8 mouse cellular contexts compared by ENCODE assay signal in the genomic region with DNA sequence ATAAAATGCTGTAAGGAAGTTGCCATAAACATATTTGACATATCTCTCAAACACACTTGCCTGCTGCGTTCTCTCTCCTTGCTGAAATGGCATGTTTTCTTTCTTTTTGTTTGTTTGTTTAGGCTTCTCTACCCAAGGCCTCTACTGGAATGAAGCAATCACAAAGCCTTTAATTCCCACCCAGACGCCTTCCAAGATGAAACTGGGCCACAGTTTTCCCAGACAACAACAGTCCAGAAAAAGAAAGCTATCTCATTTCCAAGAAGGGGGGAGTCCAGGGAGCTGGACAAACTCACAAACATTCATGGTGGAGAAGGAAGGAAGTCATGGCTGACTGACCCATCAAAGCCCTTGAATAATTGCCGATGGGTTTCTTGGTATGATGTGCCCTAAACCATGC.
DNase-seq lines count a peak whose midpoint lies in the region; ATAC-seq and TF ChIP-seq lines count a peak whose summit lies in the region.

No protein-coding gene starts in this region.

- no peak for ATAC-seq in heart, postnatal 0 days (ENCODE audit: insufficient read depth, low read depth)
- ATAC-seq in kidney, postnatal 0 days (replicated peaks; ENCODE audit: low FRiP score, low read depth) = no peak
- no peak for ATAC-seq in midbrain, postnatal 0 days (ENCODE audit: low FRiP score)

- intact Hi-C loops in gastrocnemius, adult 2 months (cut with DNase I) = loop anchor here (10.0 kb wide), 1 partner anchor 719 kb away; no protein-coding TSS in a partner anchor
- intact Hi-C loops in gastrocnemius, postnatal 36 days (cut with DNase I) = no loop called here

- DNase-seq in gastrocnemius, adult 2 months = peak; percentile 34
- no peak for DNase-seq in gastrocnemius, postnatal 36 days
- peak; percentile 30 for DNase-seq in heart, postnatal 0 days (ENCODE audit: low spot score)
- peak; percentile 88 for DNase-seq in kidney, postnatal 0 days (ENCODE audit: low spot score)
- peak; percentile 60 for DNase-seq in skeletal muscle tissue, adult 2 months (ENCODE audit: low read depth, low spot score)
- no peak for DNase-seq in c-Kit-positive CD71-positive TER-119-positive erythroid progenitor cells, embryonic 14.5 days (ENCODE audit: low spot score)
- DNase-seq in midbrain, postnatal 0 days (ENCODE audit: low spot score) = no peak
- no peak for DNase-seq in urinary bladder, postnatal 4 days (ENCODE audit: low spot score in 2 of 2)

- WGBS in heart, postnatal 0 days = 57% methylated on average over 3 of the region's 3 CpGs
- 30% methylated on average over 3 of the region's 3 CpGs for WGBS in kidney, postnatal 0 days
- 77% methylated on average over 3 of the region's 3 CpGs for WGBS in midbrain, postnatal 0 days

- H3K27me3 ChIP-seq in heart, postnatal 0 days (ENCODE audit: control insufficient read depth, insufficient read depth, low read length) = no peaks in the 10 kb centered on the region
- 0 out of 2 replicates have a peak, but pooled peaks cover 3% of the 10 kb centered on the region for H3K27me3 ChIP-seq in kidney, postnatal 0 days (ENCODE audit: insufficient read depth, low read length)
- no peaks in the 10 kb centered on the region for H3K27me3 ChIP-seq in midbrain, postnatal 0 days (ENCODE audit: insufficient read depth, low read length)

- H3K36me3 ChIP-seq in heart, postnatal 0 days (replicated peaks; ENCODE audit: control insufficient read depth, insufficient read depth, low read length) = no peaks in the 10 kb centered on the region
- no peaks in the 10 kb centered on the region for H3K36me3 ChIP-seq in kidney, postnatal 0 days (ENCODE audit: insufficient read depth, low read length)
- H3K36me3 ChIP-seq in midbrain, postnatal 0 days (ENCODE audit: insufficient read depth, low read length) = no peaks in the 10 kb centered on the region

- no peak overlapping the region for H3K4me2 ChIP-seq in heart, postnatal 0 days (ENCODE audit: low read depth, low read length)
- H3K4me2 ChIP-seq in kidney, postnatal 0 days (ENCODE audit: low read length) = no peak overlapping the region
- H3K4me2 ChIP-seq in midbrain, postnatal 0 days (ENCODE audit: low read depth, low read length, poor library complexity, severe bottlenecking) = no peak overlapping the region

- peak overlapping the region; percentile 80 for H3K27ac ChIP-seq in gastrocnemius, adult 2 months
- H3K27ac ChIP-seq in heart, postnatal 0 days (ENCODE audit: low read depth) = peak overlapping the region; percentile 86
- peak overlapping the region; percentile 88 for H3K27ac ChIP-seq in kidney, postnatal 0 days
- no peak overlapping the region for H3K27ac ChIP-seq in midbrain, postnatal 0 days (ENCODE audit: low read depth, low read length)

- no peaks in the 10 kb centered on the region for H3K4me1 ChIP-seq in heart, postnatal 0 days (ENCODE audit: control insufficient read depth, insufficient read depth)
- peaks cover 14% of the 10 kb centered on the region; the same call in 1 of the 2 replicates for H3K4me1 ChIP-seq in kidney, postnatal 0 days (replicated peaks; ENCODE audit: insufficient read depth, low read length)
- H3K4me1 ChIP-seq in midbrain, postnatal 0 days (ENCODE audit: insufficient read depth, low read length) = no peaks in the 10 kb centered on the region

- TF ChIP-seq CTCF in gastrocnemius, adult 2 months (IDR thresholded peaks at IDR 0.05) = no peak
- TF ChIP-seq CTCF in heart, postnatal 0 days (IDR thresholded peaks at IDR 0.05; ENCODE audit: low read depth) = no peak
- no peak for TF ChIP-seq CTCF in kidney, postnatal 0 days (IDR thresholded peaks at IDR 0.05; ENCODE audit: low read depth)
- TF ChIP-seq CTCF in midbrain, postnatal 0 days (IDR thresholded peaks at IDR 0.05) = no peak

- H3K9me3 ChIP-seq in heart, postnatal 0 days (replicated peaks; ENCODE audit: control insufficient read depth, low read length) = no peaks in the 10 kb centered on the region
- no peaks in the 10 kb centered on the region for H3K9me3 ChIP-seq in kidney, postnatal 0 days (replicated peaks; ENCODE audit: low read length)
- no peaks in the 10 kb centered on the region for H3K9me3 ChIP-seq in midbrain, postnatal 0 days (ENCODE audit: low read length)

- no peak for TF ChIP-seq EP300 in heart, postnatal 0 days (IDR thresholded peaks at IDR 0.05; ENCODE audit: low read depth)

- H3K4me3 ChIP-seq in gastrocnemius, adult 2 months = no peak overlapping the region
- H3K4me3 ChIP-seq in heart, postnatal 0 days (ENCODE audit: low read depth, low read length) = no peak overlapping the region
- no peak overlapping the region for H3K4me3 ChIP-seq in kidney, postnatal 0 days (replicated peaks; ENCODE audit: low read depth, low read length)
- no peak overlapping the region for H3K4me3 ChIP-seq in midbrain, postnatal 0 days (ENCODE audit: low read depth, low read length)

- H3K9ac ChIP-seq in heart, postnatal 0 days (replicated peaks; ENCODE audit: low read depth, low read length) = no peak overlapping the region
- no peak overlapping the region for H3K9ac ChIP-seq in kidney, postnatal 0 days (ENCODE audit: low read depth, low read length)
- H3K9ac ChIP-seq in midbrain, postnatal 0 days (replicated peaks; ENCODE audit: low read length, poor library complexity, severe bottlenecking) = no peak overlapping the region

Comparison
In these comparisons a context has a peak if more than half of its experiments do, and no peak if none do; other contexts are left out.
1. DNase-seq: peak in gastrocnemius, adult 2 months (single experiment), heart, postnatal 0 days (single experiment), kidney, postnatal 0 days (single experiment) and skeletal muscle tissue, adult 2 months (single experiment); none in gastrocnemius, postnatal 36 days (0 of 2), c-Kit-positive CD71-positive TER-119-positive erythroid progenitor cells, embryonic 14.5 days (single experiment), midbrain, postnatal 0 days (single experiment) and urinary bladder, postnatal 4 days (0 of 2).